Mouse (Mus musculus) effector memory CD4-positive, alpha-beta T cell, adult 7 months (primary cell): ENCODE data around the gene Etfa. TPM values are rescaled to one million over a fixed set of nuclear protein-coding genes. Genes with fewer than 3 reads are reported as not detected.

Source experiments
- polyA plus RNA-seq: library from polyadenylated mRNA; unstranded; fragments of 100-300 nt; shearing (Covaris generic); gene quantifications from one replicate; pipeline ENCODE4 v1.2.1, GENCODE M21; 2017

The Etfa gene
- polyA plus RNA-seq: 98.6 TPM

DNA sequence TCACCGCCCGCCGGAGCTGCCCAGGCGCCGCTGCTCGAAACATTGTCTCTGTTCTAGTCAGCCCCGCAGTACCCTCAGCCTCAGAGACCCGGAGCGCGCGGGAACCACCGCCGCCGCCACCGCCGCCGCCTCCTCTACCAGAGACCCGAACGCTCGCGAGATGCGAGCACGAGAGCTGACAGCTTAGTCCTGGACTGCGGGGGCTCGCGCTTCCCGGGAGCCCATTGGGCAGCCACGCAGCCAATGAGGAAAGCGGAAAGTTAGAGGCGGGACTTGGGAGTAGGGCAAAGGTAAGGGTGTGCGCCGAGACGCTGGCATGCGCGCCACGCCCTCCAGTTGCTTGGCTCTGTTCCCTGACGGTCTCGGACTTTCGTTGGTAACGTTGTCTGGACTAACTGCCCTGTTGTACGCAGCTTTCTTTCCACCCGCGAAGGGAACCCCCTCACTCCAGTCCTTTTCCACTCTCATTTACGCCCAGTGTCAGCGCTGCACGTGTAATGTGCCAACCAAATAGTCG, at the start of gene Etfa:
Etfa (minus strand) TSS at position 217 of the 517 bp plus-strand sequence.

DNA sequence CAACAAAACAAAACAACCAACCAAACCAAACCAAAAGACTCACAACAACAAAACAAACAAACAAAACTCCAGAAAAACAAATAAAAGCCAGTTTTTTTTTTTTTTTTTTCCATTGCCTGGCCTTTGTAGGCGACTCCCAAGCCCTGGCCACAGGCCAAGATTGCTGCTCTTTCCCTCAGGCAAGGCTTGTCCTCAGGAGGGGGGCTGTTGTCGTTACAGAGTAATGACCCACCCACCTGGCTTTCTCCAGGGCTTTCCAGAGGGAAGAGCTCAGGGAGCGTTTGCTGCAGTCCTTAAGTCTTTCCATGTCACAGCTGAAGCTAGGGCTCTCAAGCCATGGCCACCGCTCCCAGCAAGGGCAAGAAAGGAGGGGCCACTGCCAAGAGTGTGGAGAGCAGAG, 26.3 kb upstream of the Etfa start, which contains the start of gene Isl2:
Isl2 (plus strand) TSS at position 296 of the 400 bp plus-strand sequence.

Other genes starting within 250 kb of the Etfa start
- gene Nrg4, start 185.4 kb downstream of the Etfa start, polyA plus RNA-seq: not detected
- gene Tmem266, start 185.3 kb downstream of the Etfa start, polyA plus RNA-seq: 0.20 TPM
- not detected for gene Isl2, start 26.4 kb upstream of the Etfa start, polyA plus RNA-seq